Mouse (Mus musculus) testis, adult 2 months (tissue): ENCODE data around the gene Adrb1.

ENCODE experiments used
- CTCF ChIP-seq: fragments of 200-500 bp; IDR thresholded peaks from 2 replicates; pipeline ENCODE4 v1.5.1; 2012; ENCODE audit warnings: low read depth, mild to moderate bottlenecking, inconsistent platforms, low read length, moderate library complexity; ENCODE audit not compliant: control insufficient read depth, insufficient read depth, insufficient replicate concordance
- POLR2A ChIP-seq: fragments of 200-500 bp; IDR thresholded peaks from 2 replicates; pipeline ENCODE4 v1.6.1; 2012; ENCODE audit warnings: low read depth, mild to moderate bottlenecking, inconsistent platforms, low read length, moderate library complexity; ENCODE audit not compliant: control insufficient read depth

GRCm38 (mm10) chr19:56689493-56689892, 32.5 kb upstream of the Adrb1 start:
- TF ChIP-seq POLR2A (no peak), CTCF (no peak)
